Mouse (Mus musculus) heart, adult 18-20 months (tissue): ENCODE results near the gene Lingo3. TPM values are rescaled to one million over a fixed set of nuclear protein-coding genes. Genes with fewer than 3 reads are reported as not detected.
A peak's percentile ranks its signal among the peaks of the same experiment; 100 is the strongest.
"Not testable (repeated sequence)": the region's sequence is repeated elsewhere in the genome, so short reads cannot be mapped to it uniquely, and the experiment has no call there.

ENCODE experiments used
- DNase-seq, 2 experiments: peaks; one replicate each; pipeline ENCODE4 v3.0.0; 2021 to 2022; ENCODE audit warnings: mixed read lengths in 1 of 2
- total RNA-seq, 2 experiments: library from RNA; stranded (reverse); gene quantifications; 2 replicates each; pipeline ENCODE4 v1.2.3; 2021

Lingo3 gene
- total RNA-seq, 2 experiments from 2014 or later = 13.5 to 16.6 TPM

DNA sequence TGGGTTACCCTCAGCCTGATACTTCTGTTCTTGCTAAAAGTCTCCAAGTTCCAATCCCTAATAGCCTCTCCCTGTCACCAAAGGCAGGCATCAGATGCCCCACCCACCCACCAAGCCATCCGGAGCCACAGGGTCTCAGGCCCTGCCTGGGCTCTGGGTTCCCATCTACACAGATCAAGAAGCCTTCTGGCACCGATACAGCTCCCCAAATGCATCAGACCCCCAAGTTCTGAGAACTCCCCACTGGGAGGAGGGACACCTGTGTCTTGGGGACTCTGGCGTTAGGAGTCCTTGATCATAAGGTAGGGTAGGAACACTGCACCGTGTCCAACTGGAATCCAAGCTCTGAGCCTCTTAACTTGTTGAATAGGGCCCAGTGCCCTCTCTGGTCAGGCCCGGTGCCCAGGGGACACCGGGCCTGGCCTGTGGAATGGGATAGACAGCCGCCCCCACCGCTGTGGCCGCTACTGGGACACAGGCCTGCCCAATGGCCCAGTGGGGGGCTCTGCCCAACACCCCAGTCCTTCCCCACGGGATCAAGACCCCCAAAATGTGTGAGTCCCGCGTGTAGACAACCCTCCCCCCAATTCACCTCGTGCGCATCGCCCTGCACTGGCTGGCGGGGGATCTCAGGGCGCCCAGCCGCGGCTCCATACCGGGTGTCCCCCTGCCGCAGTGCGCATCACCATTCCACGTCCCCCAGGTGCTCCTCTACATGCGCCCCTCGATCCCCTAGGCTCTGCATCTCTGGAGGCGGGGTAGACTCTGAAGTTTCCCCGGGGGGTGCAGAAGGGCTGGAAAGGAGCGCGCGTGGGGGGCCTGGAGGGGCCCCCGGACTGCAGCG, 530 bp downstream of the Lingo3 start:
- no peak for DNase-seq

DNA sequence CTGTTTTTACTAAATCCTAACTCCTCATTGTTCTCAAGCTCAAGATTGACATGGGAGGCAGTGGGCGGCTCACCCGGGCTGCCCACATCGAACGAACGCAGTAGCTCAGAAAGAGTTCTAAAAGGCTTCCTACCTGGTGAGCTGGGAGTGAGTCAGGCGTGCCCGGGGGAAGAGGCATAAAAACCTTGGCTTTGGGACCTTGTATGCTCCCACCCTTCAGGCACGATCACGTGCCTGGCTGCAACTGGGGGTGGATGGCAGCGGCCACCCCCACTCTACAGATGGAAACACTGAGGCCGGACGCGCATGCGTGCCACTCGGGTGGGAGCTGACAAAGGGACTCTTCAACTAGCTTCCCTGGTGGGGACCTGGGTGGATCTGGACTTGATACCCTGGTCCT, 1.5 kb downstream of the Lingo3 start:
- DNase-seq = no peak

DNA sequence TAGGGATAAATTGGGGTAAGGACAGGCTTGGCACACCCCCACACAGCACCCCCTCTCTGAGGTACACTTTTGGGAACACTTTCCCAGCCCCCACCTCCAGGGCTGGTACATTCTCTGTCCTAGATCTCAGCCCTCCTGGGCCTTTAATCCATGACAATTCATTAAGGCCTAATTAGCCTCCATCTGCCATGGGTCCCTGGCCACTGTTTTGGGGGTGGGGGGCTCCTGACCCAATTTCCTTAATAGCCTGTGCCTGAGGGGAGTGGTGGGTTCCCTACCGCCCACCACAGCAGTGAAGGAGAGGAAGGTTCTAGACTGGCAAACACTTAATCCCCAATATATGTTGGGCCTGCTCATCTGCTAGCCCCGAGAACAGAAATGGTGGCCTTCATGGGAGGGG, 2.2 kb downstream of the Lingo3 start:
- DNase-seq = no peak

DNA sequence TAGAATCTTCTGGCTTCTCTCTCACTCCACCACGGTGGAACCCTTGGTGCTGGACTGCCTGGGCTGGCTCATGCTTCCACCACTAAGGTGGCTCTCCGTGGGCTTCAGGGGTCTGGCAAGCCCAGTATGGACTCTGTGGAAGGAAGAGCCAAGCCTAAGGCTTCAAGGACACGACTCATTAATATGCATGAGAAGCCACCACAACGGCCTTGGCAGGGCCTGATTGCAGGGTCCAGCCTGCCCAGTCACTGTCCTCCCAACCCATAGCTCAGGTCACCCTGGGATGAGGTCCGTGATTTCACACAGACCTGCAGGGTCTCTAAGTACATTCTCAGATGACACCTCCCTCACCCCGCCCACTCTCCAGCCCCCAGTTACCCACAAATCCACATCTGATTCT, 4.0 kb downstream of the Lingo3 start:
- no peak for DNase-seq

DNA sequence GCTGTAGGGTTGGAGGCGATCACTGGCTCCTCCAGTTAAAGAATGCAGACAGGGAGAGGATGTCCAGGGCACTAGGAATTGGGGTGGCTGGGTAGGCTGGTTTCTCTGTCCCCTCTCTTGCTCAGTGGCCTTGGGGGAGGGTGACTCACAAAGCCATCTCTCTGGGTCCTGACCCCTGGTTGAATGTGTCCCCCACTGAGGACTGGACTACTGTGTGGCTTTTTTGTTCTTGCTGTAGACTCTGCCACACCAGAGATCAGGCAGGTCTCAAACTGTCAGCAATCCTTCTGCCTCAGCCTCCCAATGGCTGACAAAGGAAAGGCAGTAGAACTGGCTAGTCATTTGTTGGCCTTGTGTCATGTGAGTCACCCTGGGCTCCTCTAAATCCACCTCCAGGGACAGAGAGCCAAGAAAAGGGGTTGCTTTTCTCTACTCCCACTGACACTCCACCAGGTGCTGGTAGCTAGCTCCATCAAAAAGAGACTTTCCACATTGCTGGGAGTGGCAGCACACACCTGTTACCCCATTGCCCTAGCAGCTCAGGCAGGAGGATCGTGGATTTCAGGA, 5.4 kb downstream of the Lingo3 start:
- no peak for DNase-seq

DNA sequence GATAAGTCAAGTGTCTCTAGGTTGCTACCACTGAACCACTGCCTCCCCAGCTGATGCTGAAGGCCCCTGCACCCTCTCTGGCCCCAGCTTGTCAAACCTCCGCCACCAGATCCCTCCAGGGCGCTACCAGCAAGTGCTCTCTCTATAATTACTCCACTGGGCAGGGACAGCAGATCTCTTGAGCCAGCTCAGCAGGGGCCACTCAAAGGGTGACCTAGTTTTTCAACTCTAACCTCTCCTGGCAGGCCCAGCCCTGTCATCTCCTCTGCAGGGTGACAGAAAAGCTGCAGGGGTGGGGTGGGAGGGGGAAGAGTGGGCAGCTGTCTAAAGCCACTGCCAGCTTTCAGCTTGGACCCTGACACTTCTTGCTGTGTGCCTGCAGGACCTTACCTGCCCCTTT, 6.0 kb downstream of the Lingo3 start:
- peak; percentile 54 to 81 for DNase-seq

DNA sequence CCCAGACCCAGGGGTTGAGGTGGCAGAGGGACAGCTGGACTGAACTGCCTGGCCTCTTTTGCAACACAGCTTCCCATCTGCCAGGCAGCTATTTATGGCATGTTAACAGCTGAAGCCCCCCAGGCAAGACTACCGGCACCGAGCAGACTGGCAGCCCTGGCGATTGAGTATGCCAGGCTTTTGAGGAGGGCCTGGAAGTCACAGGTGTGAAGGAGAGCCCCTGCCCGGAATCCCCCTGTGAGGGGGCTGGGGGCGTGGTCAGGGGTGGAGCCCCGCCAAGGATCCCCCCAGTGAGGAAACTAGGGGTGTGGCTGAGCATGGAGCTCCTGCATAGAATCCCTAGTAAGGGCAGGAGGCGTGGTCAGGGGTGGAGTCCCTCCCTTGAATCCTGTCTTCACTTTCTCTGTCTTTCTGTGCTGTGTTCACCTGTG, 6.9 kb downstream of the Lingo3 start:
- no peak for DNase-seq

DNA sequence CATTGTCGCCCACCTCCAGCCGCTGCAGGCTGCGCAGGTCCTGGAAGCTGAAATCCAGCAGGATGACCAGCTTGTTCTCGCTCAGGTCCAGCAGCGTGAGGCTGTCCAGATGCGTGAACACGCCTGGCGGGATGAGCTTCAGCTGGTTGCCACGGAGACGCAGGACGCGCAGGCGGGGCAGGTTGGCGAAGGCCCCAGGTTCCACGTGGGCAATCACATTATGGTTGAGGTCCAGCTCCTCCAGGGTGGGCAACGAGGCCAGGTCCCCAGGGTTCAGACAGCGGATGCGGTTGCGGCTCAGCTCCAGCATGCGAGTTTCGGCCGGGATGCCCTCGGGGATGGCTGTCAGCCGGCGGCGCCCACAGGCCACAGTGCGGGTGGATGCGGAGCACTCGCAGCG, 8.2 kb downstream of the Lingo3 start:
- DNase-seq = no peak

DNA sequence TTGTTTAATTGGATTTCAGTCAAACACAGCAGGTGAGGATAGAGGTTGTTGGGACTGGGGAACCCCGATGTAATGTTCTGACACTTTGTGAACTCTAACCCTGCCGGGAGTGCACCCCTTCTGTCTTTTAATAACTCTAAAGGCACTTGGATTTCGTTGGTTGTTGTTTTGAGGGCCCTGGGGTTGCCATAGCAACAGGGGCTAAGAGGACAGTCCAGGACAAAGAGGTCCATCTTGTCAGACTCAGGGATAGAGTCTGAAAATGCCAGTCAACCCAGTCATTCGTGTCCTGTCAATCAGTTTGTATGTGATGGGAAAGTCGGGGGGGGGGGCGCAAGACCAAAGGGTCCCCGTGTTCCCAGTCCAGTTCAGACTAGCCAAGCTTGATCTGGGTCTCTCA, 11.0 kb downstream of the Lingo3 start:
- no peak for DNase-seq

DNA sequence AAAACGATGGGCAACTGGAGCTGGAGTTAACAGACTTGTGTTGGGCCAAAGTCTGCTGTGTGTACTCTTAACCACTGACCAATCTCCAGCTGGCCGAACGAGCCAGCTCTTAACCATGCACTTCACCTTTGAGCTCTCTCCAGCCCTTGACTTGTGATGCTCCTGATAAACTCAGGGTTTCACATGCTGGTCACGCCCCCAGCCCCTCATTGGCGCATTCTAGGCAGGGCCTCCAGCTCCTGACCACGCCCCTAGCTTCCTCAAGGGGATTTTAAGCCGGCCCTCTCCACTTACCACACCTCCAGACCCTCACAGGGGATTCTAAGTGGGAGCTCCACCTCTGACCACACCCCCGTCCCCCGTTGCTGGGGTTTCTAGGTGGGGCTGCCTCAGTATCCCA, 12.7 kb downstream of the Lingo3 start:
- DNase-seq = peak; percentile 40 to 60

DNA sequence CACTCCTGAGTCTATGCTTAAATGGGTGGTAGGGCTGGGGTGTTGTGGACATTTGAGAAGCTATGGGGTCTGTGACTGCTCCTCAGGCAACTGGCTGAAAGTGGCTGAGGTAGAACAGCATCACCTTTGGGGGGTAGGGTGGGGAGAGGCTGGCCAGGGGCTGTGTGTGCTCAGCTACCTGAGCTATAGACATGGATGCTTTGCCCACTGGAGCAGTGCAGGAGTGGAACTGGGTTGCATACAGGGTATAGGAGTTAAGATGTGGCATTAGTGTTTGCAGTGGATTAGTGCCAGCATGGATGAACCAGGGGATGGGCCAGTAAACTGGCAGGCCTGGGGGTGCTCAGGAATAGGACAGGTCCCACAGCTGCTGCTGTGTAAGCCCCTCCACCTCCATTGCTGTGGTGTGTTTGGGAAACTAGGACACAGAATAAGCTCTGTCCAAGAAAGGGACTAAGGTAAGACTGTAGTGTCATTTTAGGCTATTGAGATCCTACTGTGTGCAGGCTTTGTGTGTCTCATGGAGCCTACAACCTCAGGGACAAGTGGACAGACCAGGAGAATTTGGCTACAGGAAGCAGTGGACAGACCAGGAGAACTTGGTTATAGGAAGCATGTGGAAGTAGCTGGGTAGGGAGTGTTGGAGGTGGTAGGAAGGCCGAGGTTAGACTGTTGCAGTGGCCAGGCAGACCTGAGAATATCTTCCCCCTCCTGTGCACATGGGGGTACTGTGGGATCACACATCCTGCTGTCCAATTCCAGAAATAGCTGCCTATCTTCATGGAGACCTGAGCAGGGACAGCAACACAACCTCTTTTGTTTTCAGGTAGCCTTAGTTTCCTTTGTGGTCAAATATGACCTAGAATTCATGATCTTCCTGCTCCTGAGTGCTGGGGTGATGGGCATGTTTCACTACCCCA, 14.2 kb downstream of the Lingo3 start:
- peak in 1 of 2 experiments; percentile 19 for DNase-seq

DNA sequence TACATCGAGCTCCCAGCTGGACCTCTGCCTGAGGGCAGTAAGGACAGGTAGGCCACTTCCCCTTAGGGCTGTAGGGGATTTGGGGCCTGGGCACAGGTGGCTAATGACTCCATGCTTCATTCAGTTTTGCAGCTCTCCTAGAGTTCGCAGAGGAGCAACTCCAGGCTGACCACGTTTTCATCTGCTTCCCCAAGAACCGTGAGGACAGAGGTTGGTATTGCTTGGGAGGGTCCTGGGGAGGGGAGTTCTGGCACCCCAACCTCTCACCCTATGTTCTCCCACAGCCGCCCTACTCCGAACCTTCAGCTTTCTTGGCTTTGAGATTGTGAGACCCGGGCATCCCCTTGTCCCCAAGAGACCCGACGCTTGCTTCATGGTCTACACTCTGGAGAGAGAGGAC, 15.3 kb downstream of the Lingo3 start:
- DNase-seq = not testable (repeated sequence)

DNA sequence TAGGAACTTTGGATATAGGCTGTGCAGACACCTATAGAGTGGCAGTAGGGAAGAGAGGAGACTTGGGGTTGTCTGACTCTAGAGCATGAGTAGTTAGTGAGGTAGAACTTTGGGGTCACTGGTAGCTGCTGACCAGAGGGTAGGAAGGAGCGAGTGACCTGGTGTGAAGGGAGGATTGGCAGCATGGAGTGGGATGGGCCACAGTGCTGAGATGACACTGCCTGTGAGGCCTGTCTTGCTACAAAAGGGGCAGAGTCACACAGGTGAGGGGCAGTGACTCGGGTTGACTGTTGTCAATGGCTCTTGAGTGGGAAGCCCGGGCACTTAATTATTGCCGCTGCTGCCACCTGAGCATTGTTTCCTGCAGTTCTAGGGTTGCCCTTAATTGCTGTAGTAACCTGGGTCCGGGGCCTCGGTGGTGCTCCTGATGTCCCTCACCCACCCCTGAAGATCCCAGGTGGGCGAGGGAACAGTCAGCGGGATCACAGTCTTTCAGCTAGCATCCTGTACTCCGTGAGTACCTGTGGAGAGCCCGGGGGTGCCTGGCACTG, 15.9 kb downstream of the Lingo3 start:
- DNase-seq = peak in 1 of 2 experiments; percentile 32

DNA sequence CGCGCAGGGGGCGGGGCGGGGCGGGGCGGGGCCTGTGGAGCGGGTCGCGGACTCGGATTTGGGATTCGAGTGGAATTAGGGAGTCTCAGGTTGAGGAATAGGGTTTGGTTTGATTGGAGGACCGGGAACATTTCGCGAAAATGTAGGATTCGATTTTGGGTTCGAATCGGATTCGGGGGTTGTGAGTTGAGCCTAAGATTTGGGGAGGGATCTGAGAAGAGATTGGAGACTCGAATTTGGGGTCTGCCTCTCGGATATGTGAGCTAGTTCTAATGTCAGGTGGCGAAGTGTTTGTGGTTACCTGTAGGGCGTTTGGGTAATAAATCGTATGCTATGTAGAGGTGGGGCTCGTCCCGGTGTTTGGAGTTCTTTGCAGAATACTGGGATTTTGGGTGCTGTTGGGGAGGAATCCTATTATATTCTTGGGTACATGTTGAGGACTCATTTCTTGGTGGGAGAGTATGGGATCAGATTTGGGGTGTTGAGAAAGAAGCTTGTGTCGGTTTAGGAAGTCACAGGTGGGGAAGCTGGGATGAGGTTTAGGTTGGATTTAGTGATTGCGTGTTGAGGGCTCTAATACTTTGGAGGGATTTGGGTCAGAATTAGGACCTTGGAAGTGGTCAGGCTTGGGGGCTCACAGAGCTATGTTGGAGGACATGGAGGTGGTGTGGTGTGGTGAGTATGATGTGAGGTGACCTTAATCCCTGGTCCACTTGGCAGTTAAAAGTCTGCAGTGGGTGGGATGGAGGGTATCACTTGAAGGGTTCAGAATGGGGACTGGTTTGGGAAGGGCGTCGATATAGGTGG, 16.6 kb downstream of the Lingo3 start:
- DNase-seq = no peak

DNA sequence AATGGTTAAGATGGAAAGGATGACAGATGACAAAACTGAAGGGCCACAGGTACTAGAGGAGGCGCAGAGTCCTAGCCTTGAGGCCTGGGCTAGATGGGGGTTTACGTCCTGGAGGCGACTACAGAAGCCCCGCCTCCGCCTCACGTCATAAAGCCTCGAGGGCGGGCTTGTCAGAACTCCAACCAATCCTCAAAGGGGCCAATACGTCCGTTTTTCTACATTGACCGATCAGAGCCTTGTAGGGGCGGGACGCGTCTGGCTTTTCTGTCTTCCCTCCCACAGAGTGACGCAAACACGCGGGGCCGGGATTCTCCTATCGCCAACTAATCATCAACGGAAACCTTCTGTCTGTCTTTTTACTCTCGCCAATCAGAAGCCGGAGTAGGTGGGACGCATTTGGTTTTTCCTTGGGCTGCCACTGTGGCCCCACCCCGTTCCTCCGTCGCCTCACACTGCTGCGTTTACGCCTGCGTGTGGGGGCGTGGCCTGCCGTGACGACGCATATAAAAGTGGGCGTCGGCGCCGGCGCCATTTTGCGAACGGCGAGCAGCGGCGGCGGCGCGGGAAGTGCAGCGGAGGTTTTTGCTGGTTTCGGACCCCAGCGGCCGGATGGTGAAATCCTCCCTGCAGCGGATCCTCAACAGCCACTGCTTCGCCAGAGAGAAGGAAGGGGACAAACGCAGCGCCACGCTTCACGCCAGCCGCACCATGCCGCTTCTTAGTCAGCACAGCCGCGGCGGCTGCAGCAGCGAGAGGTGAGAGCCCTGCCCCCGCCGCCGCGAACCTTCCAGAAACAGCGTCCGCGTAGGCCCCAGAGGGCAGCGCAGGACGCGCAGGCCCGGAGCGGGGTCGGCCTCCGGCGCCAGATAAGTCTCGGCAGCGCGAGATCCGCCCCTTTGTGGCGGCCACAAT, 17.4 kb downstream of the Lingo3 start, which contains the start of gene Oaz1:
Gene Oaz1, plus strand, starts transcription at position 506 of the 912 bp plus-strand sequence.
- peak; percentile 99 to 100 for DNase-seq

DNA sequence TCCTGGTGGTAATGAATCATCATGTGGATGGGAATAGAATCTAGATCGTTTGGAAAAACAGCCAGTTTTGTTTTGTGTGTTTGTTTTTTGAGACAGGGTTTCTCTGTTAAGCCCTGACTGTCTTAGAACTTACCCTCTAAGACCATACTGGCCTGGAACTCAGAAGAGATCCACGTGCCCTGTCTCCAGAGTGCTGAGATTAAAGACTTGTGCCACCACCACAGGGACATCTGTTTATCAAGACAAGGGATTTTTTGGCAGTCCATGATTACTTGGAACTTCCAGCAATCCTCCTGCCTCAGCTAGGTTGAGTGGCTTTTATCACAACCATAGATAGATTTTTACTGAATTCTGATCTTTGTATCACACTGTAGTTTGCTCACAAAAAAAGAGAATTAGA, 19.0 kb downstream of the Lingo3 start:
- DNase-seq = no peak

DNA sequence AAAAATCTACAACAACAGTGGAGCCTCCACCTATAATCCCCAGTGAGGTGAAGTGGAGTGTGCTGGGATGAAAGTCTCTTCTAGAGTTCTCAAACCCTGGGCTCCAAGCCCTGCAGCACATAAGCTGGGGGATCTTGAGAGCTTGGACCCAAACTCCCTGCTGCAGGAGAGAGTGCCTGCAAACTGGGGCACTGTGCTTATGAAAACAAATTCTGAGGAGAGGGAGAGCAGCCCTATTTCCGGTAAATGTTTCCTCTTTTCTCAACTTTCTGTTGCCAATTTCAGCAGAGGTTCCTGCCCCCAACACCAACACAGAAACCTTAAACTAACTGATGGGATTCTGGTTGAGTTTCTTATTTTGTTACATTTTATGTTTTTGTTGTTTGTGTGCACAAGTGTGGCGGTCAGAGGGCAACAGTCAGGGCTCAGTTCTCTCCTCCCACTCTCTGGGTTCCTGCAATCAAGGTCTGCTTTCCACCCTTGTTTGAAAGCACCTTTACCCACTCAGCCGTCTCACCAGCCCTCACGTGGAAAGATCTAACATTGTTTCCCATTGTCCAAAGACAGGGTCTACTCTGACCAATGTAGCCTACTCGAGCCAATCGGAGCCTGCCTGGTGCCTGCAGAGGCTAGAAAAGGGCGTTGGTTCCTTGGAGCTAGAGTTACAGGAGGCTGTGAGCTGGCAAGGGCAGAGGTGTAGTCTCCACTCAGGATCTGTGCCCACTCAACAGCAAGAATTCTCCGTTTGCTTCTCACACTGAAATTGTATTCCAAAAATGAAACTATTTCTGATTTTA, 19.8 kb downstream of the Lingo3 start:
- DNase-seq = no peak

DNA sequence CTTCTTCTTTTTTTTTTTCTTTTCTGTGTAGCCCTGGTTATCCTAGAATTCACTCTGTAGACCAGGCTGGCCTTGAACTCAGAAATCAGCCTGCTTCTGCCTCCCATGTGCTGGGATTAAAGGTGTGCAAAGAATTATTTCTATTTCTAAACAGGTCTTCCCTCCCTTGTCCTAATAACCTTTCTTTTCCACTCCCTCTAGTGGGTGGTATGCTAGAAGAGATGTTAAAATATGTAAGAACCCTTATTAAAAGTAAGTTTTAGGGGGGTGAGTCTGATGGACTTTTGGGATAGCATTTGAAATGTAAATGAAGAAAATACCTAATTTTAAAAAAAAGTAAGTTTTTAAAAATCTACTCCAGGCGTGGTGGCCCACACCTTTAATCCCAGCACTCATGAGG, 20.5 kb downstream of the Lingo3 start:
- no peak for DNase-seq

DNA sequence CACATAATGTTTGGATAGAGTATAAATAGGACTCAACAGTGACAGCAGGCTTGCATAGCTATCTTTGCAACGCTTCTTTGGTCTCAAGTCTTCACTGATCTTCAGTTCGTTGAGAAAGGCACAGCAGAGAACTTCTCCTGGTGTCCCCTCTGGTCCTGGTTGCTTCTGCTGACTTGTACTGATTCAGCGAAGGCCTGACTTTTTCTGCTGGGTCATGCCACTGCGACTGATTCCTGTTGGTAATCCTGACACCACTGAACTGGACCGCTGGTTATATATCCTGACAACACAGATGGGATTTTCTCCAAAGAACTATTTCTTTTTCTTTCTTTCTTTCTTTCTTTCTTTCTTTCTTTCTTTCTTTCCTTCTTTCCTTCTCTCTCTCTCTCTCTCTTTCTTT, 21.3 kb downstream of the Lingo3 start:
- no peak for DNase-seq

DNA sequence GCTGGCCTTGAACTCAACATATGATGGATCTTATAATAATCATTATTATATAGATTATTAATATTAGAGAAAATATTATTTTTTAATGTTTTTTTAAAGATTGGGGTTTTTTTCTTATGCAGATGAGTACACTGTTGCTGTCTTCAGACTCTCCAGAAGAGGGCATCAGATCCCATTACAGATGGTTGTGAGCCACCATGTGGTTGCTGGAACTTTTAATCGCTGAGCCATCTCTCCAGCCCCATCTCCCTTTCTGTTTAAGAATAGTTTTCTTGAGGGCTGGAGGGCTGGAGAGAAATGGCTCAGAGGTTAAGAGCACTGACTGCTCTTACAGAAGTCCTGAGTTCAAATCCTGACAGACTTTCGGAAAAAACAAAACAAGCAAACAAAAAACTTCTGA, 21.8 kb downstream of the Lingo3 start:
- peak in 1 of 2 experiments; percentile 51 for DNase-seq
